Mouse (Mus musculus): ENCODE results near the gene Olfr177.

The Olfr177 gene

DNA sequence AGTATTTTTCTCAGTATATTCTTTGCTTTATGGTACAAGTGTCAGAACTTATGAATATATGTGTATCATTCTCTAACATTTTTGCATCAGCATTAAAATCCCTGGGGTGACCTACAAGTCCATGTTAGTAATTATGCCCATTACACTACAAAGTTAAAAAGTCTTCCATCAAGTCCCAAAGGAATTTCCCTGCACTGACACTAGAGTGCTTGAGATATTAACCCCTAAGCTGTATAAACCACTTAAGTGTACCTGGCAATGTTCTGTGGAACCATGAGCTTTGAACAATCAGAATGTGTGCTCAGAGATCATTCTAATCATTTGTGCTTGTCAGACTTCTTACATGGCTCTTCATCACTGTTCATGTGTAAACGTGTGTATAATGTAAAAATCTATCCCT lies at the start of gene Olfr177:
Olfr177 (minus strand) TSS at position 101 of the 400 bp plus-strand sequence.
- DNase-seq (ENCODE audit: low spot score), result no peak

DNA sequence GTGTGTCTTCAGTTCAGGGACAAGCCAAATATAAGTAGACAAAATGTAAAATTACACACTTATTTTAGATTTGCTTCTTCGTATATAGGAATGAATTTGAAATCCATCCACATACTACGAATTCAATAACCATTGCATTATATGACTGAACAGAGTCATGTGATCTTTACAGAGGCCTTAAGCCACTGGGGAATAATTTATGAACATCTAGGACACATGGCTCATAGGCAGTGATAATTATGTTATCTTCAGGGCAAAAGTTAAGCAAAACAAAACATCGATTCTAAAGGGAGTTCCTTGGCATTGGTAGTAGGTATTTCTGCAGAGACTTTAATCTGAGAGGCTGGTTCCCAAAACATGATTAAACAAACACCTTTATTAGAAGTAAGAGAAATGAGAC lies 17.4 kb upstream of the Olfr177 start, which contains the start of gene Olfr178:
Olfr178 (minus strand) TSS at position 101 of the 400 bp plus-strand sequence.
- no peak for DNase-seq (ENCODE audit: low spot score)

DNA sequence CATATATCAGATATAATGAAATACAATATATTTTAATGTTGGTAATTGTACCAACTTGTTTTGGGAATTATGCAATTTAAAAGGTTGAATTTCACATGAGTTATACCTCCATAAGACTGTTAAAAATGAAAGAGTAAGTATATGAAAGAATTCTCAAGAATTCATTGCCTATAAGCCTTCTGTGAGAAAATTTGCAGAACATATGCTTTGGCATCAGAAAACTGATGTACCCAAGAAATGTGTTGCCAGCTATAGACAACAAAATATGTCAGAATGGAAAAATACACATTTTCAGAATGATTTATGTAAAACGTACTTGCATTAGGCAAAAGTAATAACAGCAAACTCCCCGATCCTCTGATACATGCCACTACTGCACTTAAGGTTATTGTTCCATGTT lies 9.8 kb upstream of the Olfr177 start:
- no peak for DNase-seq (ENCODE audit: low spot score)

DNA sequence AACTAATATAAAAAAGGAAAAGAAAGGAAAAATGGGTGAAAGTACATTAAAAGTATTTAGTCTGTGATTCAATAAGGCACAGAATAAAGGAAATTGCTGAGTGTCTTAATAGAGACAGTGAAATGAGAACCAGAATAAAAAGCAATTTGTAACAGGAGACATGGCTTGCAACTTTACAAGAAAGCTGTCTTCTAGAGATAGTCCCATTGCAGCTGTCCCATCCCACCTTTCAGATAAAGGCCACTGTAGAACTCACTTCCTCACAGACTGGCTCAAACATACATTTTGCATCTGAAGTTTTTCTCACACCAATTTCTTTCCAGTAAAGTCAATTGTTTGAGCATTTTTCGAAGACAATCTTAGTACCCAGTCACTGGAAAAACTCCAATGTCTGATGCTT lies 13.1 kb downstream of the Olfr177 start:
- DNase-seq (ENCODE audit: low spot score), result no peak

DNA sequence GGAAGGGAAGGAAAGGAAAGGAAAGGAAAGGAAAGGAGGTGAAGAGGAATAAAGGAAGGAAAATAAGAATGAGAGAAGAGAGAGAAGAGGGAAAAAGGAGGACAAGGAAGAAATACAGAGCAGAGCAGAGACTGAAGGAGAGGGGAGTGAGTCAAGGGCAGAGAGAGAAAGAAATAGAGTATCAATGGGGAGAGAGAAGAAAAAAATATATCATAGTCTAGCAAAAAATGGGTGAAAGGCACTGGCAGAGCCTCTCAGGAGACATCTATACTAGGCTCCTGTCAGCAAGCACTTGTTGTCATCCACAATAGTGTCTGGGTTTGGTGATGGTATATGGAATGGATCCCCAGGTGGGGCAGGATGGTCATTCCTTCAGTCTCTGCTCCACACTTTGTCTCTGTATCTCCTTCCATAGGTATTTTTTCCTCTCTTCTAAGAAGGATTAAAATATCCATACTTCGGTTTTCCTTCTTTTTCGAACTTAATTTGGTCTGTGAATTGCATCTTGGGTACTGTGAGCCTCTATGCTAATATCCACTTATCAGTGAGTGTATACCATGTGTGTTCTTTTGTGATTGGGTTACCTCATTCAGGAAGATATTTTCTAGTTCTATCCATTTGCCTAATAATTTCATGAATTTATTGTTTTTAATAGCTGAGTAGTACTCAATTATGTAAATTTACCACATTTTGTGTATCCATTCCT lies 14.4 kb downstream of the Olfr177 start:
- no peak for DNase-seq (ENCODE audit: low spot score)

DNA sequence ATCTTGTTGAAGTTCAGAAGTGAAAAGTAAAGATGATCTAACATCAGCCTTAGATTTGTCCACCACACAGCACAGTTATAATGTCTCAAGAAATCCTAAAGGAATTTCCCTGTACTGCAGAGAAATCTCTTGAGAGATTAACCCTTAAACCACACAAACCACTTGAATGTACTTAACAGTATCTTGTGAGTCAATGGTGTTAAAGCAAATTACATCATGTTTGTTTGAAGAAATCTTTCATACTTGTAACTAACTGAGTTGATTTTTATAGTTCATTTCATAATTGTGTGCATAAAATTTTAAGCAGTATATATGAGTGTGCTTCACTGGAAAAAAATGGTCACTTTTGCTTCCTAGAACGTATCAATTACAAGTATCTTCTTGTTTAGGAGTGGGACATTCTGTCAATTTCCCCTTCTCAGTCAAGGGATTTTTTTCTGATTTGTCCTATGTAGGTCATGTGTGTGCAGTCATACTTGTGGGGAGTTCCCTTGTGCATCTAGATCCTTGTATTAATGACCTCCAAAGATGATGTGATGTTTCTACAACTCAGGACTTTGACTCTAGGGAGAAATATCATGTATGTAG lies 47.7 kb downstream of the Olfr177 start, which contains the start of gene Olfr175-ps1:
Olfr175-ps1 (minus strand) TSS at position 51 of the 588 bp plus-strand sequence.
- DNase-seq (ENCODE audit: low spot score), result no peak

All from yolk sac, embryonic 10.5 days (tissue).